Mouse (Mus musculus): ENCODE results near the gene Piwil4. TPM values are rescaled to one million over a fixed set of nuclear protein-coding genes. Genes with fewer than 3 reads are reported as not detected.

Gene Piwil4
- 0.10 and 0.17 TPM in 2 replicates for polyA plus RNA-seq (2014; fragmentation: Nextera tagmentation; extraction: Ambion mirVana)

- H3K27ac ChIP-seq (ENCODE audit: low read depth, low read length): no peak within 1 kb of the TSS
Measured at GRCm38 (mm10) chr9:14740151-14740924, at the start of gene Piwil4. Gene Piwil4 (minus strand): TSS chr9:14740733.

GRCm38 (mm10) chr9:14787356-14787755 lies 46.8 kb upstream of the Piwil4 start:
- Histone ChIP-seq H3K36me3 (ENCODE audit: control insufficient read depth, insufficient read depth, low read length) (peaks cover 44% of the 10 kb centered on the region), H3K9me3 (replicated peaks; ENCODE audit: control insufficient read depth, low read length) (no peaks in the 10 kb centered on the region), H3K27ac (ENCODE audit: low read depth, low read length) (no peak overlapping the region), H3K4me1 (ENCODE audit: control insufficient read depth, insufficient read depth, low read length) (peaks cover 3% of the 10 kb centered on the region; the same call in 1 of the 2 replicates), H3K9ac (ENCODE audit: low read length) (no peak overlapping the region), H3K4me2 (ENCODE audit: low read length) (no peak overlapping the region), H3K27me3 (replicated peaks; ENCODE audit: control insufficient read depth, insufficient read depth, low read length) (no peaks in the 10 kb centered on the region), H3K4me3 (ENCODE audit: low read depth, low read length) (no peak overlapping the region)
- 89% methylated on average over 6 of the region's 6 CpGs for WGBS
- ATAC-seq: no peak
- no peak for DNase-seq (ENCODE audit: low spot score)

More at GRCm38 (mm10) chr9:14740151-14740924, at the start of gene Piwil4:
- H3K27me3 ChIP-seq (replicated peaks; ENCODE audit: control insufficient read depth, insufficient read depth, low read length): no peaks in the 10 kb centered on the region
- no peaks in the 10 kb centered on the region for H3K9me3 ChIP-seq (replicated peaks; ENCODE audit: control insufficient read depth, low read length)
- no peak for ATAC-seq
- no peaks in the 10 kb centered on the region for H3K4me1 ChIP-seq (ENCODE audit: control insufficient read depth, insufficient read depth, low read length)
- no peaks in the 10 kb centered on the region for H3K36me3 ChIP-seq (ENCODE audit: control insufficient read depth, insufficient read depth, low read length)
- no peak within 1 kb of the TSS for H3K9ac ChIP-seq (ENCODE audit: low read length)
- DNase-seq (ENCODE audit: low spot score): no peak
- 86% methylated on average over 19 of the region's 19 CpGs for WGBS
- H3K4me2 ChIP-seq (ENCODE audit: low read length): no peak within 1 kb of the TSS
- H3K4me3 ChIP-seq (ENCODE audit: low read depth, low read length): no peak within 1 kb of the TSS

GRCm38 (mm10) chr9:14784039-14785002 lies 43.8 kb upstream of the Piwil4 start, which contains the start of the genes Mre11a and Ankrd49:
Gene Mre11a (plus strand): TSS chr9:14784654.
Gene Ankrd49 (minus strand): TSS chr9:14784856.
- H3K9me3 ChIP-seq (replicated peaks; ENCODE audit: control insufficient read depth, low read length): no peaks in the 10 kb centered on the region
- H3K4me2 ChIP-seq (ENCODE audit: low read length): peak within 1 kb of the TSS; percentile 72
- peak; percentile 99 for DNase-seq (ENCODE audit: low spot score)
- ATAC-seq: peak; percentile 100
- H3K4me1 ChIP-seq (ENCODE audit: control insufficient read depth, insufficient read depth, low read length): peaks cover 3% of the 10 kb centered on the region; the same call in 1 of the 2 replicates
- H3K27ac ChIP-seq (ENCODE audit: low read depth, low read length): peak within 1 kb of the TSS; percentile 93
- no peaks in the 10 kb centered on the region for H3K27me3 ChIP-seq (replicated peaks; ENCODE audit: control insufficient read depth, insufficient read depth, low read length)
- H3K9ac ChIP-seq (ENCODE audit: low read length): peak within 1 kb of the TSS; percentile 83
- peaks cover 45% of the 10 kb centered on the region for H3K36me3 ChIP-seq (ENCODE audit: control insufficient read depth, insufficient read depth, low read length)
- peak within 1 kb of the TSS; percentile 60 for H3K4me3 ChIP-seq (ENCODE audit: low read depth, low read length)
- WGBS: under 1% methylated on average over 62 of the region's 62 CpGs

- H3K9ac ChIP-seq (ENCODE audit: low read length): no peak overlapping the region
- H3K36me3 ChIP-seq (ENCODE audit: control insufficient read depth, insufficient read depth, low read length): peaks cover 25% of the 10 kb centered on the region
- no peak overlapping the region for H3K4me3 ChIP-seq (ENCODE audit: low read depth, low read length)
- no peak for ATAC-seq
- H3K9me3 ChIP-seq (replicated peaks; ENCODE audit: control insufficient read depth, low read length): no peaks in the 10 kb centered on the region
- no peaks in the 10 kb centered on the region for H3K27me3 ChIP-seq (replicated peaks; ENCODE audit: control insufficient read depth, insufficient read depth, low read length)
- H3K4me1 ChIP-seq (ENCODE audit: control insufficient read depth, insufficient read depth, low read length): no peaks in the 10 kb centered on the region
- H3K27ac ChIP-seq (ENCODE audit: low read depth, low read length): no peak overlapping the region
- 34% methylated on average over 13 of the region's 13 CpGs for WGBS
- H3K4me2 ChIP-seq (ENCODE audit: low read length): no peak overlapping the region
- no peak for DNase-seq (ENCODE audit: low spot score)
Measured at GRCm38 (mm10) chr9:14778341-14778740, 37.8 kb upstream of the Piwil4 start.

- Histone ChIP-seq H3K4me1 (ENCODE audit: control insufficient read depth, insufficient read depth, low read length) (0 out of 2 replicates have a peak, but pooled peaks cover 3% of the 10 kb centered on the region), H3K27ac (ENCODE audit: low read depth, low read length) (no peak overlapping the region), H3K4me3 (ENCODE audit: low read depth, low read length) (no peak overlapping the region), H3K36me3 (ENCODE audit: control insufficient read depth, insufficient read depth, low read length) (no peaks in the 10 kb centered on the region), H3K27me3 (replicated peaks; ENCODE audit: control insufficient read depth, insufficient read depth, low read length) (no peaks in the 10 kb centered on the region), H3K9ac (ENCODE audit: low read length) (no peak overlapping the region), H3K9me3 (replicated peaks; ENCODE audit: control insufficient read depth, low read length) (no peaks in the 10 kb centered on the region), H3K4me2 (ENCODE audit: low read length) (no peak overlapping the region)
- no peak for DNase-seq (ENCODE audit: low spot score)
- ATAC-seq: no peak
- 55% methylated on average over 2 of the region's 2 CpGs for WGBS
Measured at GRCm38 (mm10) chr9:14773813-14774212, 33.3 kb upstream of the Piwil4 start.

- H3K9me3 ChIP-seq (replicated peaks; ENCODE audit: control insufficient read depth, low read length): no peaks in the 10 kb centered on the region
- H3K36me3 ChIP-seq (ENCODE audit: control insufficient read depth, insufficient read depth, low read length): no peaks in the 10 kb centered on the region
- no peak overlapping the region for H3K27ac ChIP-seq (ENCODE audit: low read depth, low read length)
- H3K4me2 ChIP-seq (ENCODE audit: low read length): no peak overlapping the region
- H3K9ac ChIP-seq (ENCODE audit: low read length): no peak overlapping the region
- 0 out of 2 replicates have a peak, but pooled peaks cover 3% of the 10 kb centered on the region for H3K4me1 ChIP-seq (ENCODE audit: control insufficient read depth, insufficient read depth, low read length)
- H3K4me3 ChIP-seq (ENCODE audit: low read depth, low read length): no peak overlapping the region
- 95% methylated on average over 2 of the region's 2 CpGs for WGBS
- no peaks in the 10 kb centered on the region for H3K27me3 ChIP-seq (replicated peaks; ENCODE audit: control insufficient read depth, insufficient read depth, low read length)
- no peak for ATAC-seq
- DNase-seq (ENCODE audit: low spot score): no peak
Measured at GRCm38 (mm10) chr9:14772074-14772473, 31.5 kb upstream of the Piwil4 start.

GRCm38 (mm10) chr9:14770803-14771471 lies 30.4 kb upstream of the Piwil4 start, which contains the start of gene 1700012B09Rik:
Gene 1700012B09Rik (minus strand): TSS chr9:14771030.
- ATAC-seq: peak; percentile 67
- no peak within 1 kb of the TSS for H3K4me2 ChIP-seq (ENCODE audit: low read length)
- WGBS: 16% methylated on average over 23 of the region's 23 CpGs
- no peaks in the 10 kb centered on the region for H3K27me3 ChIP-seq (replicated peaks; ENCODE audit: control insufficient read depth, insufficient read depth, low read length)
- H3K9me3 ChIP-seq (replicated peaks; ENCODE audit: control insufficient read depth, low read length): no peaks in the 10 kb centered on the region
- no peak within 1 kb of the TSS for H3K4me3 ChIP-seq (ENCODE audit: low read depth, low read length)
- H3K9ac ChIP-seq (ENCODE audit: low read length): peak within 1 kb of the TSS; percentile 37; the same call in 1 of the 2 replicates
- no peak within 1 kb of the TSS for H3K27ac ChIP-seq (ENCODE audit: low read depth, low read length)
- peak; percentile 20 for DNase-seq (ENCODE audit: low spot score)
- no peaks in the 10 kb centered on the region for H3K36me3 ChIP-seq (ENCODE audit: control insufficient read depth, insufficient read depth, low read length)
- 0 out of 2 replicates have a peak, but pooled peaks cover 3% of the 10 kb centered on the region for H3K4me1 ChIP-seq (ENCODE audit: control insufficient read depth, insufficient read depth, low read length)

GRCm38 (mm10) chr9:14769811-14770210 lies 29.3 kb upstream of the Piwil4 start:
- ATAC-seq (no peak), DNase-seq (ENCODE audit: low spot score) (no peak)
- no peak overlapping the region for H3K9ac ChIP-seq (ENCODE audit: low read length)

More at GRCm38 (mm10) chr9:14769811-14770210, 29.3 kb upstream of the Piwil4 start:
- H3K27me3 ChIP-seq (replicated peaks; ENCODE audit: control insufficient read depth, insufficient read depth, low read length): no peaks in the 10 kb centered on the region
- H3K4me2 ChIP-seq (ENCODE audit: low read length): no peak overlapping the region
- H3K4me1 ChIP-seq (ENCODE audit: control insufficient read depth, insufficient read depth, low read length): 0 out of 2 replicates have a peak, but pooled peaks cover 3% of the 10 kb centered on the region
- no peaks in the 10 kb centered on the region for H3K36me3 ChIP-seq (ENCODE audit: control insufficient read depth, insufficient read depth, low read length)
- 65% methylated on average over 6 of the region's 6 CpGs for WGBS
- H3K27ac ChIP-seq (ENCODE audit: low read depth, low read length): no peak overlapping the region
- no peaks in the 10 kb centered on the region for H3K9me3 ChIP-seq (replicated peaks; ENCODE audit: control insufficient read depth, low read length)
- H3K4me3 ChIP-seq (ENCODE audit: low read depth, low read length): no peak overlapping the region
